Mouse (Mus musculus): ENCODE measurements around the gene Slc25a10.

Gene Slc25a10

DNA sequence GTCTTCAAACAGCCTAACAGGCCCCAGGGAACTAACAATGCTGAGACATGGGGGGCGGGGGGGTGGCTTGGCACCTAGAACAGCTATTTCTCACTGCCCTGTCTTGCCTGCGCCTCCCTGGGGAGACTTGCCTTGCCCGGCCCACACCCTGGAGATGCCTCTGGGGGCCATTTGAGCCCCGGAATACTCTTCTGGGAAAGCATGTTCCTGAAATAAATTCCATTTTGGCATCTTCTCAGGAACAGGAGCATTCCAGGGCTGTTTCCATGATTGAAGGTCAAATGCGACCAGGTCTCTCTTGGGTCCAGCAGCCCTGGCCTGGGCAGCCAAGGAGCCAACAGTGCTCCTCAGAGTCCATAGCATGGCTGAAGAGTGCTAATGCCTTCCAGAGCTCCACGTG, 50.7 kb downstream of the Slc25a10 start:
- no peak for DNase-seq

DNA sequence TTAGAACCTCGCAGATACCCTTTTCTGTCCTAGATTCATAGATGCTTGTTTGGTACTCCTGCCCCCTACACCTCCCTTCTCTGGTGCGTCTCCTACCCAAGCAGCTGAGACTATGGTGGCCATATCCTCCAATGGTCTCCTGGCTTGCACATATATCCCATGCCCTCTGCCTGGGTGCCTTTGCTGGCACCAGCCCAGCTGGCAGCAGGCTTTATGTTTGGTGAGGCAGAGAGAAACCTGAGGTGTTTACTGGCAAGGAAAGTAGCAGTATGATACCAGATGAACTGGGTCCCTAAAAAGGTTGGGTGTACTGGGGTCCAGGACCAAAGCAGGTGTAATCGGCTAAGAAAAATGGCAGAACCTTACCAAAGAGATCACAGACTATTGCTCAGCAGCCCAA, 54.3 kb downstream of the Slc25a10 start:
- DNase-seq: no peak

DNA sequence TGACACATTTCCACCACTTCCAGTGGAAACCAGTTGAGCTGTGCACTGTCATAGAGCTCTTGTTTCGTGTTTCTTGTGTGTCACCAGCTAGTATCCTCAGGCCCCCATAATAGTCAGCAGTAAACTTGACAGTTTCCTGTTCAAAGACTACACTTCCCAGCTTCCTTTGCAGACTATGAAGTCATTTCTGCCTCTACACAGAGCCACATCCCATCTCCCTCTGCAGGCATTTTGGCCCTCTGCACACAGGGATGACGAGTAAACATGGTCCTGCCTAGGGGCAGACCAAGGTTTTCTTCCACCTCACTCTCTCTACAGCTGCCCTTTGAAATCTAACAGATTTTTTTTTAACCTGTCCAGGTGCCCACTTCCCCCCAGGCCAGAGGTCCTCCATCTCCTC, 55.8 kb downstream of the Slc25a10 start:
- DNase-seq: no peak

DNA sequence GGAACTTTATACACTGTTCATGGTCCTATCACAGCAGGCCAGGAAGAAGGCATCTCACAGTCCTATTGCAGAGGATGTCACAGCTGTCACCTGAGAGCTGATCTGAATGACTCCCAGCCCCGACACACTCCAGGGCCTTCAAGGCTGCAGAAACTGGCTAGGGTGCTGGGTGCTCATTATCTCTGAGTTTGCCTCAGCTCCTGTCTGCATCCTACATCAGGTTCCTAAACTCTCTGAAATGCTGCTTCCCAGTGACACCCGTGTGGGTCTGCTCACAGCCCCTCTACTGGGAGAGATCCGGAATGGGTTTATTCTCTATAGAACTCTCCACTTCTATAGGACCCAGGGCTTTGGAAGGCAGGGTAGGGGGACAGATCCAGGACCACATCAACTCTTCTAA, 56.6 kb downstream of the Slc25a10 start:
- DNase-seq: no peak

DNA sequence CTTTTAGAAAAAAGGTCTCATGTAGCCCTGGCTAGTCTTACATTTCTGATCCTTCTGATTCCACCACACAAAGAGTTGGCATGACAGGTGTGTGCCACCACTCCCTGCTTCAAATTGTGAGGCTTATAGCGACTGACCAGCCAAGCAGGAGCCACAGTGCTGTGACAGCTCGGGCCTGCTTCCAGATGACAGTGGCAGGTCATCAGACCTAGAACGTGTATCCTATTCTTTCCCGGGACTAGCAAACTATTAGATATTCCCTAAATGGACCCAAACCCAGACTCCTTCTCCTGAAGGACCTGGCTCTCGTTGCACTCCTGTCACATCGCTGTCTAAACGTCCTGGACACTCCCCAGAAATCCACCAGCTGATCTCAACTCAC, 57.1 kb downstream of the Slc25a10 start:
- DNase-seq: no peak

All from cerebellum, postnatal 10 days (tissue).